Mouse (Mus musculus) liver, embryonic 16.5 days (tissue): ENCODE measurements around the gene Rtkn2. TPM values are rescaled to one million over a fixed set of nuclear protein-coding genes. Genes with fewer than 3 reads are reported as not detected.

Experiments
- ATAC-seq: fragments of 200-750 bp; cut with Nextera tagmentation; 2 replicates; pipeline ENCODE4 v1.8.0; 2017; ENCODE audit warnings: low read depth, mild to moderate bottlenecking, moderate number of reproducible peaks, moderate library complexity
- H3K27ac ChIP-seq: fragments of 300-500 bp; sonication (generic); 2 replicates; pipeline ENCODE4 v1.5.1; 2014; ENCODE audit warnings: mild to moderate bottlenecking, low read length
- H3K27me3 ChIP-seq: fragments of 300-500 bp; sonication (generic); 2 replicates; pipeline ENCODE4 v1.6.1; 2014; ENCODE audit warnings: low read depth, low read length, mixed read lengths; ENCODE audit not compliant: control insufficient read depth, insufficient read depth
- H3K36me3 ChIP-seq: fragments of 300-500 bp; sonication (generic); 2 replicates; pipeline ENCODE4 v1.6.1; 2014; ENCODE audit warnings: mild to moderate bottlenecking; ENCODE audit not compliant: control insufficient read depth, insufficient read depth
- H3K4me1 ChIP-seq: fragments of 300-500 bp; sonication (generic); 2 replicates; pipeline ENCODE4 v1.6.1; 2014; ENCODE audit warnings: low read depth, low read length, mixed read lengths; ENCODE audit not compliant: control insufficient read depth
- H3K4me2 ChIP-seq: fragments of 300-500 bp; sonication (generic); 2 replicates; pipeline ENCODE4 v1.6.1; 2014; ENCODE audit warnings: low read depth, low read length, mixed read lengths
- H3K4me3 ChIP-seq: fragments of 300-500 bp; sonication (generic); 2 replicates; pipeline ENCODE4 v1.5.1; 2014; ENCODE audit warnings: low read depth, mild to moderate bottlenecking, low read length
- H3K9ac ChIP-seq: fragments of 300-500 bp; sonication (generic); 2 replicates; pipeline ENCODE4 v1.6.1; 2014; ENCODE audit warnings: low read depth, low read length
- H3K9me3 ChIP-seq: fragments of 300-500 bp; sonication (generic); replicated peaks from 2 replicates; pipeline ENCODE4 v1.6.1; 2016; ENCODE audit warnings: low read length; ENCODE audit not compliant: control insufficient read depth
- WGBS: fragments of 180-500 bp; shearing (Covaris S2); extraction: QIAGEN DNeasy Blood & Tissue Kit; methylation state at CpG from one replicate; pipeline ENCODE4 v1.1.7; 2014; ENCODE audit not compliant: insufficient replicate concordance; 5-methylcytosine and 5-hydroxymethylcytosine counted together
- polyA plus RNA-seq: library from polyadenylated mRNA; unstranded; fragments of >200 nt; fragmentation: Nextera tagmentation; extraction: Ambion mirVana; gene quantifications from 2 replicates; pipeline ENCODE4 v1.2.1, GENCODE M21; 2015

The Rtkn2 gene
- polyA plus RNA-seq, 1 experiment from 2014 or later: 1.4 TPM

- H3K4me2 ChIP-seq: no peak overlapping the region
- H3K9ac ChIP-seq: no peak overlapping the region
- H3K27ac ChIP-seq: peak overlapping the region; percentile 67
- H3K4me1 ChIP-seq: no peaks in the 10 kb centered on the region; the same call in none of the 2 replicates
- H3K9me3 ChIP-seq: no peaks in the 10 kb centered on the region
- 64% methylated on average over 1 of the region's 1 CpGs for WGBS
- H3K27me3 ChIP-seq: no peaks in the 10 kb centered on the region
- no peaks in the 10 kb centered on the region for H3K36me3 ChIP-seq
- no peak for ATAC-seq
- H3K4me3 ChIP-seq: no peak overlapping the region
Observed at GRCm38 (mm10) chr10:68058378-68058777, 79.0 kb downstream of the Rtkn2 start.

GRCm38 (mm10) chr10:68060590-68061248 is 81.3 kb downstream of the Rtkn2 start:
- WGBS: 62% methylated on average over 16 of the region's 16 CpGs
- H3K4me3 ChIP-seq: no peak overlapping the region
- H3K27me3 ChIP-seq: no peaks in the 10 kb centered on the region
- H3K9ac ChIP-seq: no peak overlapping the region
- H3K27ac ChIP-seq: 0 out of 2 replicates have a peak overlapping the region, but pooled peaks have one; percentile 30
- H3K9me3 ChIP-seq: no peaks in the 10 kb centered on the region
- H3K4me1 ChIP-seq: no peaks in the 10 kb centered on the region; the same call in none of the 2 replicates
- no peak for ATAC-seq
- no peak overlapping the region for H3K4me2 ChIP-seq
- no peaks in the 10 kb centered on the region for H3K36me3 ChIP-seq

DNA sequence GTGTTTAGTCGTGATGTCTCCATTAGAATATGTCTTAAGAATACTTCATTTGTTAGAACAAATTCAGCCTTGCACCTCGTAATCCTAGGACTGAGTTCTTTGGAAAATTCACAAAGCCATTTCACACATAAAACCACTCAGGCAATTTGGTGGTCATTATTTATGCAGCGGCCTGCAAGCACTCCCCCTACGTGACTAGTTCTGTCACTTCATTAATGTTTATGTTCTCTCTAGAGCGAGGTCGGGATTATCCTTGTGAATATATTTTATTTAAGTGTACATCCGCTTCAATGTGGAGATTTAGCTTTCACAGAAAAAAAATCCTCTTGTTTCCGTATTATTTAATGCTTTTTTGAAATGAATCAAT is 81.9 kb downstream of the Rtkn2 start:
- Histone ChIP-seq H3K9ac (no peak overlapping the region), H3K27me3 (no peaks in the 10 kb centered on the region), H3K4me2 (no peak overlapping the region), H3K27ac (0 out of 2 replicates have a peak overlapping the region, but pooled peaks have one; percentile 30), H3K9me3 (no peaks in the 10 kb centered on the region), H3K4me3 (no peak overlapping the region), H3K4me1 (no peaks in the 10 kb centered on the region; the same call in none of the 2 replicates), H3K36me3 (no peaks in the 10 kb centered on the region)
- ATAC-seq: no peak
- WGBS: 74% methylated on average over 8 of the region's 8 CpGs

DNA sequence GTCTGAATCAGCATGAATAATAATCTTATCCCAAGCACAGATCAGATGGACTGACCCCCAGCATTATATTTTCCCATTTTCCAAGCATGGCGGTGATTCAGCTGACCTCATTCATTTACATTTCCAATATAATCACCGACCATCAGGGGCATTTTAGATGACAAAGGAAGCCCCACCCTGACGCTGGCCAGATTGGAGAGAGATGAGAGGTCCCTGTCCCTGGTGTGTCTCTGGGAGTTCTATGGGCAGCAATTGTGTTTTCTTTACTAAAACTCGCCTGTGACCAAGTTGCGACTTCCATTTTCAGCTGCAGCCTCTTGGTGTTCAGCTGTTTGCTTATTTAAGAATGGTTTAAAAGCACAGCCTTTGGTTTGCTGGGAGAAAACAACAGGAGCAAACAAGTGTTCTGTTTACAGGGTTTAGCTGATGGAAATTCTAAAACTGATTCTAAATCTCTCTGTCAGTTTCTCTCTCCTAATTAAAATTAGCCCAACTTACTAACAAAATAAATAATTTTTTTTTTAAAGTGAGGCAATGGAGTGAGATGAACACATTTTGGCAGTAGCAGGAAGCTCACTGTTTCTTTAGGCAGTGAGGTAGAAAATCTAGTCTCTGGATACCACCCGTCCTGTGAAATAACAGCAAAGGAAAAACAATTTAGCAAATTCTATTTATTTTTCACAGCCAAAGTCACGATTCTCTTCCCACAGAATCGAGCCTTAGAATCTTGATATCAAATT is 84.6 kb downstream of the Rtkn2 start:
- Histone ChIP-seq H3K4me3 (no peak overlapping the region), H3K27me3 (no peaks in the 10 kb centered on the region), H3K4me2 (no peak overlapping the region), H3K4me1 (no peaks in the 10 kb centered on the region), H3K36me3 (no peaks in the 10 kb centered on the region), H3K27ac (no peak overlapping the region), H3K9ac (no peak overlapping the region), H3K9me3 (no peaks in the 10 kb centered on the region)
- 53% methylated on average over 8 of the region's 8 CpGs for WGBS
- no peak for ATAC-seq

DNA sequence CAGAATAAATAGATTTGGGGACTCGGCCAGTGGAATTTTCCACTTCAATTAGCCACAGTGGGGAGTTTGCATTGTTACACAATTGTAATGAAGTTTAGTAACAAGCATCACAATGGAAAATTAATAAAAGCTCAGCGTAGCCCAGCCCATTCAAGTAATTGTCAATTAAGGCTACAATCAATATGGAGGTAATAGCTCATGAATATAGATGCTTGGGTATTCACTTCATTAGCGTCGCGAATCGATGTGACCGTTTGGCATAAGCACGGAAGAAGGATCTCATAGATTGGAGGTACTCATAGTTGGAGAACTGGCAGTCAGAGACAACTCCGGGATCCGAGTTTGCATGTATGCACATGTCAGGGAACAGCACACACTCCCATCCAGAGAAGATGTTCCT is 85.2 kb downstream of the Rtkn2 start:
- Histone ChIP-seq H3K27ac (no peak overlapping the region), H3K9me3 (no peaks in the 10 kb centered on the region), H3K9ac (no peak overlapping the region), H3K4me2 (no peak overlapping the region), H3K27me3 (no peaks in the 10 kb centered on the region), H3K36me3 (no peaks in the 10 kb centered on the region), H3K4me3 (no peak overlapping the region), H3K4me1 (no peaks in the 10 kb centered on the region)
- ATAC-seq: no peak
- 81% methylated on average over 10 of the region's 10 CpGs for WGBS

DNA sequence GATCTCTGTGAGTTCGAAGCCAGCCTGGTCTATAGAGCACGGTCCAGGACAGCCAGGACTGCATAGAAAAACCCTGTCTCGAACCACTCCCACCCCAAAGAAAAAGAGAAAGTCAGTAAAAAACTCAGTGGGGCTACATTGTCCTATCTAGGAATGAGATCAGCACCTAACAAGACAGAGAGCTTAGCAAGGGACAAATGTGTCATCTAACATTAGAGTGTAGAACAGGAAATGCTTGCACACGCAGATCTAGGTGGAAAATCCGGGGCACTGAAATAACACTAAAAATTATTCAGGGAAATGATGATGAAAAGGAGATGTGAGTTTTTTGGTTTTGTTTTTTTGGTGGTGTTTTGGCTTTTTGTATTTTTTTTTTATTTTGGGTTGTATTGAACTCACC is 86.8 kb downstream of the Rtkn2 start:
- no peak for ATAC-seq
- H3K4me2 ChIP-seq: no peak overlapping the region
- no peak overlapping the region for H3K9ac ChIP-seq
- H3K9me3 ChIP-seq: no peaks in the 10 kb centered on the region
- H3K4me3 ChIP-seq: no peak overlapping the region
- no peak overlapping the region for H3K27ac ChIP-seq
- H3K27me3 ChIP-seq: no peaks in the 10 kb centered on the region
- 63% methylated on average over 5 of the region's 5 CpGs for WGBS
- no peaks in the 10 kb centered on the region for H3K4me1 ChIP-seq
- H3K36me3 ChIP-seq: no peaks in the 10 kb centered on the region

DNA sequence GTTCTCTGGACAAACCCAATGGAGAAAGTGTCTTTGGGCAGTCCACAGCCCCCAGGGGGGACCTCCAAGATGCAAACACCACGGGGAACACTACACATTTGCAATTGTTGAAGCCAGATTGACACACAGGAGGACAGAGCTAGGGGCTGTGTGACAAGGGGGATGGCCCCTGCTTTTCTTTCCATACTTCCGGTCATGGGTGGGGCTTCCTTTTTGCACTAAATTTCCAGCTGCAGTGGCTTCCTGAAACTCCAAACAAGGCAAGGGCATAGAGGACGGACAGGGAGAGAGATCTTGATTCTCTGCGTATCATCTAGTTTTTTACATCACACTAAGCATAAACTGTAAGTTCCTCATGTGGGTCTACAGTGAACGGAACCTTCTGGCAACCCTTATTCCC is 88.6 kb downstream of the Rtkn2 start:
- H3K4me1 ChIP-seq: no peaks in the 10 kb centered on the region

DNA sequence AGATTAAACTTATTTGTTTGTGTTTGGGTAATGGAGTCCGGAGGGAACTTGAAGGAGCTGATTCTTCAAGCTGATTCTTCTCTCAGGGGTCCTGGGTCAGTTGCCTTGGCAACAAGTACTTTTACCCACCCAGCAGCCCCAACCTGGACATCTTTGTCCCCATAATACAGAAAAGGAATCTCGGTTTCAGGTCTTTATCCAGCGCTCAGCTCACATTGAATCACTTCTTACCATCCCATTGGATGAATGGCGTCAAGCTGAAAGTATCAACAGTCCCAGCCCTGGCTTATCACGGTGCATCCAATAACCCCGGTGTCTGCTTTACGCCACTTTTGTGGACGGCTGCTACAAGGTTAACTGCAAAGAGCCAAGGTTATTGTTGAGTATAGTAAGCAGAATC is 89.1 kb downstream of the Rtkn2 start:
- Histone ChIP-seq H3K27ac (no peak overlapping the region), H3K4me1 (no peaks in the 10 kb centered on the region), H3K9me3 (no peaks in the 10 kb centered on the region), H3K4me3 (no peak overlapping the region), H3K4me2 (no peak overlapping the region), H3K9ac (no peak overlapping the region), H3K36me3 (no peaks in the 10 kb centered on the region), H3K27me3 (no peaks in the 10 kb centered on the region)
- ATAC-seq: no peak
- 72% methylated on average over 8 of the region's 8 CpGs for WGBS

More for the DNA sequence above, 88.6 kb downstream of the Rtkn2 start:
- WGBS: 61% methylated on average over 5 of the region's 5 CpGs
- Histone ChIP-seq H3K9ac (no peak overlapping the region), H3K4me3 (no peak overlapping the region), H3K36me3 (no peaks in the 10 kb centered on the region), H3K27me3 (no peaks in the 10 kb centered on the region), H3K4me2 (no peak overlapping the region), H3K27ac (no peak overlapping the region), H3K9me3 (no peaks in the 10 kb centered on the region)
- ATAC-seq: no peak

GRCm38 (mm10) chr10:68071041-68071440 is 91.7 kb downstream of the Rtkn2 start:
- Histone ChIP-seq H3K27ac (no peak overlapping the region), H3K27me3 (no peaks in the 10 kb centered on the region), H3K4me2 (no peak overlapping the region), H3K9ac (no peak overlapping the region), H3K36me3 (no peaks in the 10 kb centered on the region), H3K4me1 (no peaks in the 10 kb centered on the region), H3K4me3 (no peak overlapping the region), H3K9me3 (no peaks in the 10 kb centered on the region)
- no peak for ATAC-seq
- 64% methylated on average over 7 of the region's 7 CpGs for WGBS
